Mouse (Mus musculus): ENCODE data around the gene Tigd2.

Gene Tigd2

GRCm38 (mm10) chr6:59255909-59256308 lies 47.2 kb downstream of the Tigd2 start:
- no peak for DNase-seq (ENCODE audit: low spot score)

All from embryo, embryonic 10.5 days (tissue).